Mouse (Mus musculus) megakaryocyte, adult 5-6 weeks (primary cell): ENCODE measurements around the gene Fchsd2. TPM values are rescaled to one million over a fixed set of nuclear protein-coding genes. Genes with fewer than 3 reads are reported as not detected.

ENCODE experiments used
- ATAC-seq: 2 replicates; pipeline ENCODE4 v1.8.0; 2016; ENCODE audit warnings: mild to moderate bottlenecking, inconsistent platforms; ENCODE audit not compliant: poor library complexity, severe bottlenecking
- total RNA-seq, 2 experiments: library from RNA; stranded (forward) in 1 of 2; stranded (reverse) in 1 of 2; fragments of 153-499, 151-499 nt in 1 of 2; fragments of 221-1000, 200-1000 nt in 1 of 2; gene quantifications; 2 replicates each; pipeline versions ENCODE4 v1.2.3 to v1.2.4; 2015 to 2017

Gene Fchsd2
- total RNA-seq (2015) = 19.7 and 22.1 TPM in 2 replicates
- 17.2 and 18.1 TPM in 2 replicates for total RNA-seq (2017)

GRCm38 (mm10) chr7:101092618-101093017 lies at the start of gene Fchsd2:
Gene Fchsd2, plus strand, starts transcription at chr7:101092863.
- ATAC-seq = peak; percentile 74

- ATAC-seq = no peak
Observed at GRCm38 (mm10) chr7:101043846-101044541, 48.7 kb upstream of the Fchsd2 start.

- no peak for ATAC-seq
Observed at GRCm38 (mm10) chr7:101048247-101048646, 44.4 kb upstream of the Fchsd2 start.

DNA sequence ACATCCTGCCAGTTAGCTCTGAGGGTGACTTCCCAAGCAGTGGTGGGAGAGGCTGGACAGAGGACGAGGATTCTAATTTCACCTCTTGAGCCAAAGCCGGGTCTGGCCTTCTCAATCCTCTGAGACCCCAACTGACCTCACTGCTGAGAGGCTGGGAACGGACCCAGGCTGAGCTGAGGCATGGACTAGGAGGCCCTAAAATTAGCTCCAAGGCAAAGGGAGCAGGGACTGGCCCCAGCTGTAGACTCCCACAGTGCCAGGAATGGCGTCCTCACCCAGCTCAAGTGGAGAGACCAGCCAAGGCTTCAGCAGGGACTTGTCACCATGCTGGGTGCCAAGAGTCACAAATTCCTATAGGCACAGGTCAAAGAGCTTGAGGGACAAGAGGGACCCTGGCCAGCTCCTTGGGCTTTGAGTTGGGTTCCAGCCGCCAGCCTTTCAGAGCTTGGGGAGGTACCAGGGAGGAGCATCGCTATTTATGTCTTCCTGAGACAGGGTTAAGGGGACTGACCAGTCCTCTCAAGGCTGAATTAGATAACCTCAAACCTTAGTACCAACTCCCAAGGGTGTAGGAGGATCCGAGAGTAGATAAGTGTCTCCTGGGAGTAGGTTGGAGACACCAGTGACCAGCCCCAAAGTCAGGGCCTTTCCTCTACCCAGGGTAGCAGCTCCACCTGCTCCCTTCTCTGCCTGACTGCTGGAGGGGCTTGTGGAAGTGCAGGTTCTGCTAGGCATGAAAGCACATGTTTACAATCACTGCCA lies 43.2 kb upstream of the Fchsd2 start:
- no peak for ATAC-seq

GRCm38 (mm10) chr7:101050724-101051550 lies 41.7 kb upstream of the Fchsd2 start:
- peak; percentile 91 for ATAC-seq

DNA sequence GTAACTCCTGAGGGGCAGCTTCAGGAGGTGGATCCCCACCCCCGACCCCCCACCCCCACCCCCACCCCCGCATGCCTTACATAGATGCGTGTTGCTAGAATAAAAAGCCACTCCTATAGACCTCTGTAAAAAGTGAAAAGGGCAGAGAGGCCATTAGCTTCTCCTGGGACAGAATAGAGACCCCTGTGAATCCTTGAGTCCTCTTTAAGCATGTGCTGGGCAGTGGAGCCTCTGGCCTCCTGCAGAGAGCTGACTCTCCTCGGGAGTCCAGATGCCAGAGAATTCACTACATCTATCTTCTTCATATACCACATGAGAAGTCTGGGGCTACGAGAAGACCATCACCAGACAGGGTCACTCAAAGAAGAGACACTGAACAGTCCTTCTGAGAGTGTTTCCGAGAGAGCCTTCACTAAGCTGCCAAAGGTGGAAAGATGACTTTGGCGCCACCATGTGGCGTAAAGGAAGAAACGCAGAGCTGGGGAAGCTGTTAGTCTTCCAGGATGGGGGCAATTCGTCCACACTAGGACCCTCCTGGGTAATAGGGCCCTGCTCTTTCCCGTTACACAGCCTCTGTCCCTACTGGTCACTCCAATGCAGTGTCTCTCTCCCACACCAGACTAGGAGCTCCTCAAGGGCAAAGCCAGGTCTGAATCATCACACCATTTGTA lies 41.0 kb upstream of the Fchsd2 start:
- peak; percentile 80 for ATAC-seq

GRCm38 (mm10) chr7:101053136-101053535 lies 39.5 kb upstream of the Fchsd2 start:
- no peak for ATAC-seq

DNA sequence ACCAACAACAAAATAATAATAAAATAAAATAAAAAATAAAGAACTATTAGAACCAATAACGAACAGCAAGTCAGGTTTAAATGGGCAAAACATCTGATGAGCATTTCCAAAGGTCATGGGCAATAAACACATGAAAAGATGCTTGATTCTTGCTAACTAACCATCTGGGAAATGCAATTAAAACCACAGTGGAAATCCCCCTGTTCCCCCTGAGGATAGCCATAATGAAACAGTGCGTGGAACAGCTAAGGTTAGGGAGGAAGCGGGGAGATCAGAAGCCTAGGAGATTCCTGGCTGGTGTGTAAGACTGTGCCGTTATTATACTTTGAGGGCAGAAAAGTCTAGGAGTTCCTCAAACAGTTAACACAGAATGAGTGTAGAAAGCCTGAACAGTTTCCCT lies 35.4 kb upstream of the Fchsd2 start:
- no peak for ATAC-seq

DNA sequence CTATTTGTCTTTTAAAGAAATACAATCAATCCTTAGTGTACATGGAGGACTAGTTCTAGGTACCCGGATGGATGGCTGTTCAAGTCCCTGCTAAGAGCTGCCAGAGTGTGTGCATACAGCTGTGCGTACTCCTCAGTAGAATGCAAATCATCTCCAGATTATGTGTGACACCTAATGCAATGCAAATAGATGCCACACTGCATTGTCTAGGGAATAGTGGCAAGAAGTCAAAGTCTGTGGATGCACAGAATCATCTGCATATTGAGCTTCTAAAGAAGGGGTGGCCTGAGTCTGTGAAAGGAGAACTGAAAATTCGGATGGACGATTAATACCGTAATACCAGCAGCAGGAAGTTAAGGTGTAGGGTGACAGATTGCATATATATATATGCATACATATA lies 33.5 kb upstream of the Fchsd2 start:
- ATAC-seq = no peak

DNA sequence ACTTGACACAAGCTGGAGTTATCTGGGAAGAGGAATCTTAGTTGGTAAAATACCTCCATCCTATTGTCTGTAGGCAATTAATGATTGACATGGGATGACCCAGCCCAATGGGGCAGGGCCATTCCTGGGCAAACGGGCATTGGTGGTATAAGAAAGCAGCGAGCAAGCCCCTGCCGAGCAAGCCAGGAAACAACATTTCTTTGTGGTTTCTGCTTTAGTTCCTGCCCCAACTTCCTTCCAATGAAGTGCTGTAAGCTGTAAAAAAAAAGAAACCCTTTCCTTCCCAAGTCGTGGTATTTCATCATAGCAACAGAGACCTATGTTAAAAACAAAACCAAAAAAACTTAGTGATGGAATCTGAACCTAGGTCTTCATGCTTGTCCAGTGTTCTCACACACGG lies 32.2 kb upstream of the Fchsd2 start:
- peak; percentile 78 for ATAC-seq

- peak; percentile 44 for ATAC-seq
Observed at GRCm38 (mm10) chr7:101061381-101061780, 31.3 kb upstream of the Fchsd2 start.

DNA sequence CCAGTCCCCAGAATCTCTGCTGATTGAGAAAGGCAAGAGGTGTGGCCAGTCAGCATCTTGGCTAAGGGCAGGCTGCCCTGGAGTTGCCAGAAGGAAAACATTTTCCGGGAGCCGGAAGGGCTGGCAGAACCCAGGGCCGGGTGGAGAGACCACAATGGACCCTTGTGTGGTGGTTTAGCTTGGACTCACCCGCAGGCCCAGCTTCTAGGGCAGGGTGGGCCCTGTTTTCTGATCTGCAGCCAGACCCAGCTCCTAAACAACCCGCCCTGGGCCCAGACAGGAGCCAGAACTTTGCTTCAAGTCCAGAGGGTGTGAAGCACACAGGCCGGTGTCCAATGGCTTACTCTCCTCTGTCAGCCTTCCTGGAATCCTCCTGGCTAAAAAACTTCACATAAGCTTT lies 30.4 kb upstream of the Fchsd2 start:
- ATAC-seq = no peak

DNA sequence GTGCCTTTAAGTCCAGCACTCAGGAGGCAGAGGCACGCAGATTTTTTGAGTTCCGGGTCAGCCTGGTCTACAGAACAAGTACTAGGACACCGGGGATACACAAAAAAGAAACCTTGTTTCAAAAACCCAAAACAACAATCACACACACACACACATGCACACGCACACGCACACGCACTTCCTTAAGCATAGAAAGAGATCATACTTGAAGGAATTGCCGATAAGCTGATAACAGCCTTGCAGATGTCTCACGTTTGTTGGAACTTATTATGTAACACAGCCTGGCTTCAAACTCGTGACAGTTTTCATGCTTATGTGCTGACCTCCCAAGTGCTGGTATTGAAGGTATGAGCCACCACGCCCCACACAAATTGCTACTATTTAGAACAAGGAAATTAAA lies 29.1 kb upstream of the Fchsd2 start:
- no peak for ATAC-seq

GRCm38 (mm10) chr7:101064697-101065688 lies 27.7 kb upstream of the Fchsd2 start:
- no peak for ATAC-seq

GRCm38 (mm10) chr7:101066009-101066408 lies 26.7 kb upstream of the Fchsd2 start:
- no peak for ATAC-seq

DNA sequence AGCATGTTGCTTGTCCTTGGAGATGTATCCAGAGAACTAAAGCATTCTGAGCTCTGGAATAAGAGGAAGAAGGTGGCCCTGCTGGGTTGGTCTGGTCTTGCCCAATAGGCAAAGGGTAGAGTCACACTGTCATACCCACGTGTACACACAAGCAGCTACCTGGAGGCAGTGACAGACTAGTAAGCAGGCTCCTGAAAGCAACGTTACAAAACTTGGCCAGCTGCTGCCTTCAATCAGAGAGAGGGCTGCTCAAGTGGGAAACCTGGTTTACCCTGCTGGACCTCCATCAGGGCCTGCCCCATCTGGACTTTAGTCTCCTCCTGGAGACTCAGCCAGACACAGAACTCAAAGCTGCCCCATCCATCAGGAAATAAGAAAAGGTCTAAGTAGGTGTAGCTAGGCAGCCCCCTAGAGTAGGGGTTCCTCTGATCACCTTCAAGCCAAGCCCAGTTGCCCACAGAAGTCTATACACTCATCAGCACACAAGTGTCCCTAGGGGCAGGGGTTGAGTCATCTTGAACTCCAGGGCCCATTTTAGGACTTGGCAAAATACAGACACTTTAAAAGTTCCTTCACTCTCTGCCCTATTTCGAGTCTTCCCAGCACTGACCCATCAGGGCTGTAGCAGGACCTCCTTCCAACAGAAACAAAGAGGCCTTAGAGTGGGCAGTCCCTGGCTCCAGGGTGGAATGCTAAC lies 25.9 kb upstream of the Fchsd2 start:
- ATAC-seq = peak; percentile 90

GRCm38 (mm10) chr7:101067521-101067920 lies 25.1 kb upstream of the Fchsd2 start:
- no peak for ATAC-seq

GRCm38 (mm10) chr7:101069271-101069670 lies 23.4 kb upstream of the Fchsd2 start:
- no peak for ATAC-seq

- ATAC-seq = peak; percentile 51
Observed at GRCm38 (mm10) chr7:101070406-101070805, 22.3 kb upstream of the Fchsd2 start.
